In genomic region chr16:85964352-85965210, GRCm38 (mm10) we compare ENCODE assay signal across 14 mouse cellular contexts.
DNase-seq lines count a peak whose midpoint lies in the region; ATAC-seq and TF ChIP-seq lines count a peak whose summit lies in the region.
"Had no signal": no experiment of that assay in that cellular context is flagged by ENCODE, and none has a peak within 500 bp of the region (broad histone marks: within the 10 kb centered on the region; RNA-seq: fewer than 3 reads in every experiment).

No protein-coding gene starts in this region.

- TF ChIP-seq CTCF in forebrain, postnatal 0 days (IDR thresholded peaks at IDR 0.05; ENCODE audit: low read depth) = no peak
- no peak for TF ChIP-seq CTCF in midbrain, postnatal 0 days (IDR thresholded peaks at IDR 0.05)

- ATAC-seq in forebrain, postnatal 0 days = peak; percentile 25; the same call in 1 of the 2 replicates
- ATAC-seq in forebrain, embryonic 16.5 days = no peak
- ATAC-seq in midbrain, postnatal 0 days (ENCODE audit: low FRiP score) = no peak
- ATAC-seq in kidney, embryonic 16.5 days (ENCODE audit: low FRiP score, low TSS enrichment) = no peak
- ATAC-seq in neural tube, embryonic 14.5 days (ENCODE audit: low read depth) = no peak
- ATAC-seq: forebrain, embryonic 14.5 days had no signal

- H3K4me1 ChIP-seq in forebrain, postnatal 0 days (ENCODE audit: insufficient read depth) = no peaks in the 10 kb centered on the region
- no peaks in the 10 kb centered on the region for H3K4me1 ChIP-seq in forebrain, embryonic 16.5 days (replicated peaks; ENCODE audit: control insufficient read depth, insufficient read depth, low read length)
- H3K4me1 ChIP-seq in midbrain, embryonic 10.5 days = peaks cover 44% of the 10 kb centered on the region
- no peaks in the 10 kb centered on the region for H3K4me1 ChIP-seq in midbrain, postnatal 0 days (ENCODE audit: insufficient read depth, low read length)
- peaks cover 6% of the 10 kb centered on the region; the same call in 1 of the 2 replicates for H3K4me1 ChIP-seq in kidney, embryonic 16.5 days (ENCODE audit: insufficient read depth, low read length)
- no peaks in the 10 kb centered on the region for H3K4me1 ChIP-seq in neural tube, embryonic 14.5 days (ENCODE audit: control insufficient read depth, insufficient read depth, low read length)
- H3K4me1 ChIP-seq: hindbrain, embryonic 15.5 days; liver, embryonic 15.5 days had no signal

- DNase-seq in forebrain, postnatal 0 days = no peak
- peak; percentile 44 for DNase-seq in midbrain, embryonic 10.5 days (ENCODE audit: low spot score)
- DNase-seq in midbrain, postnatal 0 days (ENCODE audit: low spot score) = no peak
- no peak for DNase-seq in layer of hippocampus, adult 11-12 months (ENCODE audit: low spot score)
- DNase-seq in layer of hippocampus, adult 9-11 months = no peak
- DNase-seq: adrenal gland, postnatal 14 days; cerebellum, postnatal 10 days had no signal

- WGBS in forebrain, postnatal 0 days = 46% methylated on average over 2 of the region's 2 CpGs
- 56% methylated on average over 2 of the region's 2 CpGs for WGBS in forebrain, embryonic 16.5 days
- 43% methylated on average over 2 of the region's 2 CpGs for WGBS in midbrain, embryonic 10.5 days
- 33% methylated on average over 2 of the region's 2 CpGs for WGBS in midbrain, postnatal 0 days
- WGBS in kidney, embryonic 16.5 days = 64% methylated on average over 2 of the region's 2 CpGs
- 55% methylated on average over 2 of the region's 2 CpGs for WGBS in neural tube, embryonic 14.5 days

- no peak overlapping the region for H3K4me2 ChIP-seq in forebrain, postnatal 0 days (ENCODE audit: low read depth)
- no peak overlapping the region for H3K4me2 ChIP-seq in forebrain, embryonic 16.5 days (ENCODE audit: low read length)
- H3K4me2 ChIP-seq in midbrain, postnatal 0 days (ENCODE audit: low read depth, low read length, poor library complexity, severe bottlenecking) = no peak overlapping the region
- H3K4me2 ChIP-seq in kidney, embryonic 16.5 days (replicated peaks; ENCODE audit: low read depth, low read length) = no peak overlapping the region
- no peak overlapping the region for H3K4me2 ChIP-seq in neural tube, embryonic 14.5 days (ENCODE audit: low read depth, low read length)
- H3K4me2 ChIP-seq: hindbrain, embryonic 15.5 days; liver, embryonic 15.5 days had no signal

- no peaks in the 10 kb centered on the region for H3K9me3 ChIP-seq in forebrain, postnatal 0 days (ENCODE audit: low read length)
- no peaks in the 10 kb centered on the region for H3K9me3 ChIP-seq in forebrain, embryonic 16.5 days (ENCODE audit: control insufficient read depth, low read length)
- H3K9me3 ChIP-seq in midbrain, embryonic 10.5 days (replicated peaks) = no peaks in the 10 kb centered on the region
- no peaks in the 10 kb centered on the region for H3K9me3 ChIP-seq in midbrain, postnatal 0 days (ENCODE audit: low read length)
- H3K9me3 ChIP-seq in kidney, embryonic 16.5 days (ENCODE audit: low read length) = no peaks in the 10 kb centered on the region
- H3K9me3 ChIP-seq in neural tube, embryonic 14.5 days (ENCODE audit: control insufficient read depth, low read length) = no peaks in the 10 kb centered on the region
- H3K9me3 ChIP-seq: G1E; hindbrain, embryonic 15.5 days; liver, embryonic 15.5 days had no signal

- H3K4me3 ChIP-seq in forebrain, postnatal 0 days (ENCODE audit: low read depth, low read length) = no peak overlapping the region
- H3K4me3 ChIP-seq in forebrain, embryonic 16.5 days (replicated peaks; ENCODE audit: low read length) = no peak overlapping the region
- H3K4me3 ChIP-seq in midbrain, embryonic 10.5 days = no peak overlapping the region
- H3K4me3 ChIP-seq in midbrain, postnatal 0 days (ENCODE audit: low read depth, low read length) = no peak overlapping the region
- no peak overlapping the region for H3K4me3 ChIP-seq in kidney, embryonic 16.5 days (ENCODE audit: low read length)
- no peak overlapping the region for H3K4me3 ChIP-seq in neural tube, embryonic 14.5 days (ENCODE audit: low read depth, low read length)
- H3K4me3 ChIP-seq: hindbrain, embryonic 15.5 days; liver, embryonic 15.5 days had no signal

- no peaks in the 10 kb centered on the region for H3K27me3 ChIP-seq in forebrain, postnatal 0 days (ENCODE audit: insufficient read depth, low read length)
- no peaks in the 10 kb centered on the region for H3K27me3 ChIP-seq in forebrain, embryonic 16.5 days (replicated peaks; ENCODE audit: control insufficient read depth, insufficient read depth, low read length)
- peaks cover 70% of the 10 kb centered on the region for H3K27me3 ChIP-seq in midbrain, embryonic 10.5 days (ENCODE audit: low read depth, poor library complexity, severe bottlenecking)
- H3K27me3 ChIP-seq in midbrain, postnatal 0 days (ENCODE audit: insufficient read depth, low read length) = no peaks in the 10 kb centered on the region
- H3K27me3 ChIP-seq in kidney, embryonic 16.5 days (ENCODE audit: insufficient read depth, low read length) = no peaks in the 10 kb centered on the region
- H3K27me3 ChIP-seq in neural tube, embryonic 14.5 days (ENCODE audit: control insufficient read depth, insufficient read depth, low read length) = no peaks in the 10 kb centered on the region
- H3K27me3 ChIP-seq: hindbrain, embryonic 15.5 days; liver, embryonic 15.5 days had no signal

- no peak overlapping the region for H3K9ac ChIP-seq in forebrain, postnatal 0 days
- H3K9ac ChIP-seq in forebrain, embryonic 16.5 days (replicated peaks; ENCODE audit: low read depth, low read length) = no peak overlapping the region
- no peak overlapping the region for H3K9ac ChIP-seq in midbrain, postnatal 0 days (replicated peaks; ENCODE audit: low read length, poor library complexity, severe bottlenecking)
- H3K9ac ChIP-seq in kidney, embryonic 16.5 days (replicated peaks; ENCODE audit: low read length) = no peak overlapping the region
- H3K9ac ChIP-seq in neural tube, embryonic 14.5 days (replicated peaks; ENCODE audit: low read depth, low read length) = no peak overlapping the region
- H3K9ac ChIP-seq: hindbrain, embryonic 15.5 days; liver, embryonic 15.5 days had no signal

- no peak overlapping the region for H3K27ac ChIP-seq in forebrain, postnatal 0 days (ENCODE audit: low read depth, low read length)
- no peak overlapping the region for H3K27ac ChIP-seq in forebrain, embryonic 16.5 days (ENCODE audit: low read length)
- peak overlapping the region; percentile 67 for H3K27ac ChIP-seq in midbrain, embryonic 10.5 days (replicated peaks)
- no peak overlapping the region for H3K27ac ChIP-seq in midbrain, postnatal 0 days (ENCODE audit: low read depth, low read length)
- H3K27ac ChIP-seq in kidney, embryonic 16.5 days (ENCODE audit: low read length) = peak overlapping the region; percentile 73; the same call in 1 of the 2 replicates
- H3K27ac ChIP-seq in neural tube, embryonic 14.5 days (ENCODE audit: low read depth, low read length) = 0 out of 2 replicates have a peak overlapping the region, but pooled peaks have one; percentile 52
- H3K27ac ChIP-seq: hindbrain, embryonic 15.5 days; liver, embryonic 15.5 days had no signal

- no peaks in the 10 kb centered on the region for H3K36me3 ChIP-seq in forebrain, postnatal 0 days (ENCODE audit: insufficient read depth)
- no peaks in the 10 kb centered on the region for H3K36me3 ChIP-seq in forebrain, embryonic 16.5 days (ENCODE audit: control insufficient read depth, insufficient read depth)
- H3K36me3 ChIP-seq in midbrain, embryonic 10.5 days = no peaks in the 10 kb centered on the region
- H3K36me3 ChIP-seq in midbrain, postnatal 0 days (ENCODE audit: insufficient read depth, low read length) = no peaks in the 10 kb centered on the region
- H3K36me3 ChIP-seq in kidney, embryonic 16.5 days (ENCODE audit: insufficient read depth, low read length) = no peaks in the 10 kb centered on the region
- H3K36me3 ChIP-seq in neural tube, embryonic 14.5 days (ENCODE audit: control insufficient read depth, insufficient read depth, low read length) = no peaks in the 10 kb centered on the region
- H3K36me3 ChIP-seq: G1E; hindbrain, embryonic 15.5 days; liver, embryonic 15.5 days had no signal

Comparison
In these comparisons a context has a peak if more than half of its experiments do, and no peak if none do; other contexts are left out.
1. H3K27ac ChIP-seq: peak in midbrain, embryonic 10.5 days (single experiment), kidney, embryonic 16.5 days (single experiment) and neural tube, embryonic 14.5 days (single experiment); none in forebrain, postnatal 0 days (single experiment), forebrain, embryonic 16.5 days (single experiment) and midbrain, postnatal 0 days (single experiment).